ENCODE assay signal across 26 mouse cellular contexts in genomic region chr3:148422205-148422604, GRCm38 (mm10).
DNase-seq lines count a peak whose midpoint lies in the region; ATAC-seq and TF ChIP-seq lines count a peak whose summit lies in the region.
"Had no signal": no experiment of that assay in that cellular context is flagged by ENCODE, and none has a peak within 500 bp of the region (broad histone marks: within the 10 kb centered on the region; RNA-seq: fewer than 3 reads in every experiment).

No protein-coding gene starts in this region.

- H3K4me3 ChIP-seq in C2C12 (ENCODE audit: insufficient read depth, poor library complexity, severe bottlenecking) (no peak overlapping the region), MEL (ENCODE audit: control insufficient read depth in 1 of 2, insufficient read depth in 1 of 2, low read depth in 2 of 2, low read length in 2 of 2) (no peak overlapping the region)
- no peak overlapping the region for H3K4me3 ChIP-seq in intestine, embryonic 16.5 days (ENCODE audit: low read length)
- H3K4me3 ChIP-seq in small intestine, adult 2 months (ENCODE audit: low read depth, low read length): no peak overlapping the region
- H3K4me3 ChIP-seq: embryonic facial prominence, embryonic 10.5 days; embryonic facial prominence, embryonic 13.5 days; erythroblast, embryonic 14.5 days; forebrain, embryonic 12.5 days; forebrain, embryonic 15.5 days; heart, adult 2 months; heart, embryonic 10.5 days; heart, embryonic 13.5 days had no signal

- H3K9ac ChIP-seq in MEL (ENCODE audit: control insufficient read depth, low read depth, low read length, poor library complexity, severe bottlenecking): no peak overlapping the region
- H3K9ac ChIP-seq in intestine, embryonic 16.5 days (ENCODE audit: low read depth, low read length): no peak overlapping the region
- H3K9ac ChIP-seq: embryonic facial prominence, embryonic 13.5 days; forebrain, embryonic 12.5 days; forebrain, embryonic 15.5 days; heart, embryonic 13.5 days; hindbrain, embryonic 14.5 days had no signal

- no peaks in the 10 kb centered on the region for H3K9me3 ChIP-seq in MEL (replicated peaks; ENCODE audit: insufficient read depth, low read length)
- no peaks in the 10 kb centered on the region for H3K9me3 ChIP-seq in intestine, embryonic 16.5 days (ENCODE audit: control insufficient read depth, low read length)
- H3K9me3 ChIP-seq: embryonic facial prominence, embryonic 10.5 days; embryonic facial prominence, embryonic 13.5 days; forebrain, embryonic 12.5 days; forebrain, embryonic 15.5 days; heart, embryonic 10.5 days; heart, embryonic 13.5 days had no signal

- TF ChIP-seq EP300 in MEL (IDR thresholded peaks at IDR 0.05; ENCODE audit: low read depth in 1 of 2, low read length in 2 of 2): no peak

- no peak overlapping the region for H3ac ChIP-seq in C2C12 (ENCODE audit: control insufficient read depth, insufficient read length, low read depth)

- H3K79me2 ChIP-seq in C2C12 (ENCODE audit: control insufficient read depth, insufficient read depth) (no peaks in the 10 kb centered on the region), MEL (ENCODE audit: control insufficient read depth, insufficient read depth, low read length, poor library complexity) (no peaks in the 10 kb centered on the region)

- no peak overlapping the region for H3K4me2 ChIP-seq in intestine, embryonic 16.5 days (ENCODE audit: low read depth, low read length)
- H3K4me2 ChIP-seq: embryonic facial prominence, embryonic 13.5 days; forebrain, embryonic 12.5 days; forebrain, embryonic 15.5 days; heart, embryonic 13.5 days; hindbrain, embryonic 14.5 days had no signal

- no peak for TF ChIP-seq CTCF in C2C12 (IDR thresholded peaks at IDR 0.05; ENCODE audit: control insufficient read depth, insufficient read depth, insufficient read length)
- TF ChIP-seq CTCF in MEL (IDR thresholded peaks at IDR 0.05 in 2 of 3, conservative IDR thresholded peaks at IDR 0.05 in 1 of 3; ENCODE audit: control insufficient read depth in 1 of 3, insufficient read depth in 1 of 3, low read depth in 2 of 3, low read length in 3 of 3, poor library complexity in 1 of 3, severe bottlenecking in 1 of 3): no peak
- no peak for TF ChIP-seq CTCF in small intestine, adult 2 months (IDR thresholded peaks at IDR 0.05; ENCODE audit: extremely low read depth, insufficient read length, insufficient replicate concordance, low read depth, low read length)

- no peaks in the 10 kb centered on the region for H3K27me3 ChIP-seq in C2C12 (ENCODE audit: control insufficient read depth, insufficient read depth, insufficient read length)
- no peaks in the 10 kb centered on the region for H3K27me3 ChIP-seq in MEL (ENCODE audit: control insufficient read depth in 1 of 2, insufficient read depth in 2 of 2, low read length in 2 of 2)
- H3K27me3 ChIP-seq in intestine, embryonic 16.5 days (replicated peaks; ENCODE audit: control insufficient read depth, insufficient read depth, low read length): no peaks in the 10 kb centered on the region
- no peaks in the 10 kb centered on the region for H3K27me3 ChIP-seq in small intestine, adult 2 months (ENCODE audit: control insufficient read depth, insufficient read depth, low read length)
- H3K27me3 ChIP-seq: forebrain, embryonic 15.5 days had no signal

- WGBS in intestine, embryonic 16.5 days: 69% methylated on average over 2 of the region's 2 CpGs
- 45% methylated on average over 2 of the region's 2 CpGs for WGBS in small intestine, adult 2 months

- H3K36me3 ChIP-seq in C2C12 (ENCODE audit: control insufficient read depth, insufficient read depth): no peaks in the 10 kb centered on the region
- peaks cover 0 to 41% of the 10 kb centered on the region in 2 experiments; a peak in 2 of 4 replicates for H3K36me3 ChIP-seq in MEL (ENCODE audit: control insufficient read depth in 1 of 2, insufficient read depth in 2 of 2, low read length in 2 of 2)
- no peaks in the 10 kb centered on the region for H3K36me3 ChIP-seq in intestine, embryonic 16.5 days (ENCODE audit: control insufficient read depth, insufficient read depth, low read length)
- no peaks in the 10 kb centered on the region for H3K36me3 ChIP-seq in small intestine, adult 2 months (ENCODE audit: control insufficient read depth, insufficient read depth, low read length)
- H3K36me3 ChIP-seq: embryonic facial prominence, embryonic 10.5 days; embryonic facial prominence, embryonic 13.5 days; forebrain, embryonic 12.5 days; forebrain, embryonic 15.5 days; heart, embryonic 10.5 days; heart, embryonic 13.5 days had no signal

- peak; percentile 9 for DNase-seq in MEL (ENCODE audit: low read depth, low spot score)
- no peak for DNase-seq in cerebellum, postnatal 14 days
- no peak for DNase-seq in adrenal gland, postnatal 10 days
- DNase-seq: adrenal gland, adult 2 months; adrenal gland, postnatal 36 days; cerebellum, adult 18-20 months; cerebellum, adult 9-10 months; cerebellum, postnatal 25 days; embryo, embryonic 11 days; gastrocnemius, postnatal 10 days; gastrocnemius, postnatal 36 days; heart, adult 2 months; heart, postnatal 14 days; heart, postnatal 4 days had no signal

- no peak for TF ChIP-seq RAD21 in MEL (IDR thresholded peaks at IDR 0.05; ENCODE audit: low read depth, low read length)

- H3K27ac ChIP-seq in MEL (ENCODE audit: control insufficient read depth, low read depth, low read length): no peak overlapping the region
- H3K27ac ChIP-seq in intestine, embryonic 16.5 days (ENCODE audit: low read length): no peak overlapping the region
- H3K27ac ChIP-seq in small intestine, adult 2 months (ENCODE audit: insufficient read depth, low read depth, low read length): peak overlapping the region; percentile 63
- H3K27ac ChIP-seq: embryonic facial prominence, embryonic 10.5 days; embryonic facial prominence, embryonic 13.5 days; forebrain, embryonic 12.5 days; forebrain, embryonic 15.5 days; heart, adult 2 months; heart, embryonic 10.5 days; heart, embryonic 13.5 days; hindbrain, embryonic 14.5 days; hindbrain, postnatal 0 days had no signal

- ATAC-seq in intestine, embryonic 16.5 days: peak; percentile 49
- ATAC-seq: forebrain, embryonic 15.5 days; hindbrain, postnatal 0 days had no signal

- no peaks in the 10 kb centered on the region for H3K79me3 ChIP-seq in C2C12 (ENCODE audit: low read depth)

- peaks cover 40 to 45% of the 10 kb centered on the region in 2 experiments for H3K4me1 ChIP-seq in MEL (ENCODE audit: control insufficient read depth in 1 of 2, insufficient read depth in 2 of 2, low read length in 2 of 2)
- peaks cover 4% of the 10 kb centered on the region; the same call in 1 of the 2 replicates for H3K4me1 ChIP-seq in intestine, embryonic 16.5 days (ENCODE audit: control insufficient read depth, insufficient read depth, low read length)
- peaks cover 18% of the 10 kb centered on the region for H3K4me1 ChIP-seq in small intestine, adult 2 months (ENCODE audit: control insufficient read depth, insufficient read depth, insufficient read length, low read length)

- no peak for TF ChIP-seq POLR2A in MEL (IDR thresholded peaks at IDR 0.05; ENCODE audit: control insufficient read depth in 1 of 2, insufficient read depth in 1 of 2, low read depth in 1 of 2, low read length in 2 of 2, poor library complexity in 1 of 2)
- TF ChIP-seq POLR2A in small intestine, adult 2 months (IDR thresholded peaks at IDR 0.05; ENCODE audit: low read depth, low read length): no peak

TF ChIP-seq in C2C12, 6 proteins besides CTCF, POLR2A, EP300 and RAD21:
- TF ChIP-seq MYOD1 (IDR thresholded peaks at IDR 0.05; ENCODE audit: control insufficient read depth, insufficient read length, low read depth) (peak; percentile 44), MYOG (IDR thresholded peaks at IDR 0.05; ENCODE audit: control insufficient read depth, extremely low read depth, insufficient read length) (no peak)
TF ChIP-seq in C2C12: peak in this region for 1.

TF ChIP-seq in MEL, 35 proteins besides CTCF, POLR2A, EP300 and RAD21:
- TF ChIP-seq POLR2AphosphoS5 (IDR thresholded peaks at IDR 0.05; ENCODE audit: borderline replicate concordance, low read depth, low read length) (no peak), CHD2 (IDR thresholded peaks at IDR 0.05; ENCODE audit: low read length) (no peak), JUND (IDR thresholded peaks at IDR 0.05; ENCODE audit: low read depth, low read length) (no peak), E2F4 (IDR thresholded peaks at IDR 0.05; ENCODE audit: borderline replicate concordance, low read depth, low read length) (no peak), NRF1 (IDR thresholded peaks at IDR 0.05; ENCODE audit: insufficient read depth, low read depth, low read length, poor library complexity, severe bottlenecking) (no peak), CHD1 (IDR thresholded peaks at IDR 0.05; ENCODE audit: low read depth, low read length) (no peak), KAT2A (conservative IDR thresholded peaks at IDR 0.05; ENCODE audit: low read depth, low read length) (no peak), ZMIZ1 (IDR thresholded peaks at IDR 0.05; ENCODE audit: low read depth, low read length) (no peak), SMC3 (IDR thresholded peaks at IDR 0.05; ENCODE audit: low read depth, low read length) (no peak), ETS1 (IDR thresholded peaks at IDR 0.05; ENCODE audit: low read depth, low read length) (no peak)
